Mouse (Mus musculus): ENCODE measurements around the gene Dnajc1. TPM values are rescaled to one million over a fixed set of nuclear protein-coding genes. Genes with fewer than 3 reads are reported as not detected.

Gene Dnajc1
- polyA plus RNA-seq, 1 experiment from 2014 or later: 34.8 TPM

DNA sequence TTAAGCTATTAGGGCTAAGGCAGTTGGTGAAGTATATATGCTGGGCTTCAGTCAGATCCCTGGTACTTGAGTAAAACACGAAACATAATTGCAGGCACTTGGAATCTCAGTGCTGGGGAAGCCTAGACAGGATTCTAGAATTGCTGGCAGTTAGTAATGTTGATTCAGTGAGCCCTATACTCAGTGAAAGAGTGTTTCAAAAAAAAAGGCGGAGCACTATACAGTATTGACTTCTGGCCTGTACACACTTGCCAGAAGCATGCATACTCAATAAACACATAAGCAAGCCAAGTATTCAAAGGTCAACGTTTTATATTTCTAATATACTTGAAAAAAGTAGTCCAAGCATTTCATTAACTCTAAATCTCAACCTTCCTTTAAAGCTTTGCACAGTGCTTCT, 211.0 kb downstream of the Dnajc1 start:
- Histone ChIP-seq H3K9ac (replicated peaks; ENCODE audit: low read length) (no peak overlapping the region), H3K27me3 (ENCODE audit: insufficient read depth, low read length) (no peaks in the 10 kb centered on the region), H3K36me3 (ENCODE audit: insufficient read depth, low read length) (peaks cover 37% of the 10 kb centered on the region), H3K27ac (ENCODE audit: low read length) (no peak overlapping the region), H3K4me1 (ENCODE audit: insufficient read depth, low read length) (no peaks in the 10 kb centered on the region), H3K4me2 (replicated peaks; ENCODE audit: low read depth, low read length) (no peak overlapping the region), H3K9me3 (ENCODE audit: low read length) (no peaks in the 10 kb centered on the region), H3K4me3 (ENCODE audit: low read length) (no peak overlapping the region)
- 90% methylated on average over 3 of the region's 3 CpGs for WGBS
- ATAC-seq (ENCODE audit: low FRiP score, low TSS enrichment): no peak

DNA sequence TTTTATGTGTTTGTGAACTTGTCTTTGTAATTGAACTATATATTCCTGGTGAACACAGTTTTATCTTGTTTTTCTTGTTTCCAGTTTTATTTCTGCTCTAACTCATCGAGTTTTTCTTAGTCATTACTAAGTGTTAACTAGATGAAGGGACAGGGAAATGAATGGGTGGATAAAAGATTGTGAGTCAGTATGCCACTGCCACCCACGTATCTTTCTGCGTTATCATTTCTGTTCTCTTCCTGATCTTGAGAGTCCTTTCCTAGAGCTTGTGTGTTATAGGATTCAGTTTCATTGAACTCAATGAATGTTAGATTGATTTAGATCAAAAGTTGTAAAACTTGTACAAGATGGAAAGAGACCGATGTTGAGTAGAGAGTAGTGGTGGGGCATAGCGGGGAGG, 212.3 kb downstream of the Dnajc1 start:
- Histone ChIP-seq H3K27me3 (ENCODE audit: insufficient read depth, low read length) (no peaks in the 10 kb centered on the region), H3K9ac (replicated peaks; ENCODE audit: low read length) (no peak overlapping the region), H3K36me3 (ENCODE audit: insufficient read depth, low read length) (peaks cover 39% of the 10 kb centered on the region), H3K4me1 (ENCODE audit: insufficient read depth, low read length) (no peaks in the 10 kb centered on the region), H3K27ac (ENCODE audit: low read length) (no peak overlapping the region), H3K4me2 (replicated peaks; ENCODE audit: low read depth, low read length) (no peak overlapping the region), H3K9me3 (ENCODE audit: low read length) (no peaks in the 10 kb centered on the region), H3K4me3 (ENCODE audit: low read length) (no peak overlapping the region)
- no peak for ATAC-seq (ENCODE audit: low FRiP score, low TSS enrichment)
- 92% methylated on average over 5 of the region's 5 CpGs for WGBS

DNA sequence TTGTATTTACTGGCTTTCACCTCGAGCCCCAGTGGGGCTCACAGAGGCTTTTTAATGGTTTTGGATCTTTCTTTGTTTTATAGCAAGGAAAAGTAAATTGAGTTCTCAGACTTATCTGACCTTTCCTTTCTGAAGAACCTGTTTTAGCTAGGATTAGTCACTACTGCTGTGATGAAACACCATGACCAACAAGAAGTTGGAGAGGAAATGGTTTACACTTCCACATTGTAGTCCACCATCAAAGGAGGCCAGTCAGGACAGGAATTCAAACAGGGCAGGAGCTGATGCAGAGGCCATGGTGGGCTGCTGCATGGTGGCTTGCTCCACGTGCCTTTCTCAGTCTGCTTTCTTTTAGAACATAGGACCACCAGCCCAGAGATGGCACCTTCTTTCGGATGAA, 216.4 kb downstream of the Dnajc1 start:
- no peaks in the 10 kb centered on the region for H3K4me1 ChIP-seq (ENCODE audit: insufficient read depth, low read length)
- no peak for ATAC-seq (ENCODE audit: low FRiP score, low TSS enrichment)
- WGBS: 87% methylated on average over 3 of the region's 3 CpGs
- H3K27me3 ChIP-seq (ENCODE audit: insufficient read depth, low read length): no peaks in the 10 kb centered on the region
- no peak overlapping the region for H3K27ac ChIP-seq (ENCODE audit: low read length)
- no peak overlapping the region for H3K4me3 ChIP-seq (ENCODE audit: low read length)
- no peaks in the 10 kb centered on the region for H3K9me3 ChIP-seq (ENCODE audit: low read length)
- H3K9ac ChIP-seq (replicated peaks; ENCODE audit: low read length): no peak overlapping the region
- no peak overlapping the region for H3K4me2 ChIP-seq (replicated peaks; ENCODE audit: low read depth, low read length)
- peaks cover 34% of the 10 kb centered on the region for H3K36me3 ChIP-seq (ENCODE audit: insufficient read depth, low read length)

DNA sequence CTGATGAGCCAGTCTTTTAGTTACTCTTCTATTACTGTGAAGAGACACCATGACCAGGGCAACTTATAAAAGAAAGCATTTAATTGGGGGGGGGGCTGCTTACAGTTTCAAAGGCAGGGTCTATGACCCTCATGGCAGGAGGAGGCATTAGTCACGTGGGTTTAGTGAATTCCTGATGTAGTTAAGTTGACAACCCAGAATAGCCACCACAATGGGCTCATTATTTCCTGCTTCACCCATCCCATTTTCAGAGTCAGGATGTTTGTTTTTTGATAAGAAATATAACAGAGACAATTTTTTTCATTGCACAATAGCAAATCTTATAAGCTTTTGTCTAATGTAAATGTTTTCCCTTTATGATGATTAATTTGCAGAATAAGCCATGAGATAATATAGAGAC, 217.4 kb downstream of the Dnajc1 start:
- WGBS: 50% methylated on average over 1 of the region's 1 CpGs
- Histone ChIP-seq H3K4me2 (replicated peaks; ENCODE audit: low read depth, low read length) (no peak overlapping the region), H3K4me1 (ENCODE audit: insufficient read depth, low read length) (no peaks in the 10 kb centered on the region), H3K27me3 (ENCODE audit: insufficient read depth, low read length) (no peaks in the 10 kb centered on the region), H3K27ac (ENCODE audit: low read length) (no peak overlapping the region), H3K4me3 (ENCODE audit: low read length) (no peak overlapping the region), H3K9ac (replicated peaks; ENCODE audit: low read length) (no peak overlapping the region), H3K9me3 (ENCODE audit: low read length) (no peaks in the 10 kb centered on the region), H3K36me3 (ENCODE audit: insufficient read depth, low read length) (peaks cover 29% of the 10 kb centered on the region)
- no peak for ATAC-seq (ENCODE audit: low FRiP score, low TSS enrichment)

DNA sequence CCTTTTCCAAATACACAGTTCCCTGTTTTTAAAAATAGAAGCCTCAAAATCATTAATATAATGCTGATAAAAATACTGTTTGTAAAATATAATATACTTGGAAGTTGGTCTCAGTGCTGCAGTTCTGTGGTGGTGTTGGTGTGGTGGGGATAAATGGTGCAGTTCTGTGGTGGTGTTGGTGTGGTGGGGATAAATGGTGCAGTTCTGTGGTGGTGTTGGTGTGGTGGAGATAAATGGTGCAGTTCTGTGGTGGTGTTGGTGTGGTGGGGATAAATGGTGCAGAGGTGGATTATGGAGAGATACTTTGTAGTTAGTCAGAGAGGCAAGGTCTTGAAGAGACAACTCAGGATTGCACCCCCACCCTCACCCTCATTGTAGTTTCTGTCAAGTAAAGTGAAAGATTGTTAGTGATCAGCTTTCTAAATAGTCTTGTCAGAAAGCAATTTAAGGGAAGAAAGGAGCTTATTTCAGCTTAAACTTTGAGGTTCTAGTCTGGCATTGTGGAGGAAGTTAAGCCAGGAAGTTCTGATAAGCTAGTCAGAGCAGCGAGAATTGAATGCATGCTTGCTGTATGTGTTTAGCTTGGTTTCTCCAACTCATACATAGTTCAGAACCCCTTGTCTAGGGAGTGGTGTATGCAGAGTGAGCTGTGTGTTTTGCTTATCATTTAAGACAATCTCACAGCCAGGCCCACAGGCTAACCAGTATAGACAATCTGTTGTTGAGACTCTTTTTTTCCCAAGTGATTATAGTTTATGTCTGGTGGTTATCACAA, 223.3 kb downstream of the Dnajc1 start:
- Histone ChIP-seq H3K36me3 (ENCODE audit: insufficient read depth, low read length) (peaks cover 12% of the 10 kb centered on the region; the same call in 1 of the 2 replicates), H3K4me2 (replicated peaks; ENCODE audit: low read depth, low read length) (no peak overlapping the region)

DNA sequence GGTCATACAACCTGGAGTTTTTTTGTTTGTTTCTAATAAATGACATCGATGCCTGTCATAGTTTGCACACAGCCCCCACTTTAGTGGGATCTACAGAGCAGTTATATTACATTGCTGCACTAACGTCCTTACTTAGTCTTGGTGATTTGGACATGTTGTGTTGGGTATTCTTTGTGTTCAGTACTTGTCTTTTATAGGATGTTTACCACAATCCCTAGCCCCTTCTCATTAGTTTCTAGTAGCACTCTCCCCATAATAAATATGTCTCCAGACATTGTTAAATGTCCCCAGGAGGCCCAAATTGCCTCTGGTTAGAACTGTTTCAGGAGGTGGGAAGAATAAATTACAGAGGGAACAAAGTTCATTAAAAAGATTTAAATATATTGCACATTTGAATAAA, 227.1 kb downstream of the Dnajc1 start:
- no peak for ATAC-seq (ENCODE audit: low FRiP score, low TSS enrichment)
- H3K27me3 ChIP-seq (ENCODE audit: insufficient read depth, low read length): no peaks in the 10 kb centered on the region
- H3K36me3 ChIP-seq (ENCODE audit: insufficient read depth, low read length): peaks cover 16% of the 10 kb centered on the region
- no peak overlapping the region for H3K27ac ChIP-seq (ENCODE audit: low read length)
- H3K4me1 ChIP-seq (ENCODE audit: insufficient read depth, low read length): no peaks in the 10 kb centered on the region
- no peaks in the 10 kb centered on the region for H3K9me3 ChIP-seq (ENCODE audit: low read length)
- 74% methylated on average over 2 of the region's 2 CpGs for WGBS
- H3K9ac ChIP-seq (replicated peaks; ENCODE audit: low read length): no peak overlapping the region
- H3K4me3 ChIP-seq (ENCODE audit: low read length): no peak overlapping the region
- no peak overlapping the region for H3K4me2 ChIP-seq (replicated peaks; ENCODE audit: low read depth, low read length)

More for the DNA sequence above, 223.3 kb downstream of the Dnajc1 start:
- no peaks in the 10 kb centered on the region for H3K9me3 ChIP-seq (ENCODE audit: low read length)
- no peak overlapping the region for H3K27ac ChIP-seq (ENCODE audit: low read length)
- ATAC-seq (ENCODE audit: low FRiP score, low TSS enrichment): no peak
- H3K4me1 ChIP-seq (ENCODE audit: insufficient read depth, low read length): no peaks in the 10 kb centered on the region
- H3K4me3 ChIP-seq (ENCODE audit: low read length): no peak overlapping the region
- H3K27me3 ChIP-seq (ENCODE audit: insufficient read depth, low read length): no peaks in the 10 kb centered on the region
- 78% methylated on average over 1 of the region's 1 CpGs for WGBS
- no peak overlapping the region for H3K9ac ChIP-seq (replicated peaks; ENCODE audit: low read length)

DNA sequence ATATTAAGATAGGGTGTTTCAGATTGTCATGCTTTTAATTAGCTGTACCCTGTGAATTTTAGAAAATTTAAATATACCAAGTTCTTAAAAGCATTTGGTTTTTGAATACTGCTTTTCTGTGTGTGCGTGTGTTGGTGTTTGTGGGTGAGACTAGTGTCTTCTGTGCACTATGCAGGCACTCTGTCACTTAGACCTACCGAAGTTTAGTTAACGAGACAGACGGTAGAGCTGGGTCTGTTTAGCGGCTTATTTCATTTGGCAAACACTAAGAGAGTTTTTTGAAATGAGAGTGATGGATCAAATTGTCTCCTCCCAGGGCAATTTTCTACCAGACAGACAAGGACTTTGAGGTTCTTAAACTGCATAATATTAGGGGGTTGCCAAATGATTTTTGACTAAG, 231.6 kb downstream of the Dnajc1 start:
- Histone ChIP-seq H3K9me3 (ENCODE audit: low read length) (no peaks in the 10 kb centered on the region), H3K4me1 (ENCODE audit: insufficient read depth, low read length) (no peaks in the 10 kb centered on the region), H3K27me3 (ENCODE audit: insufficient read depth, low read length) (no peaks in the 10 kb centered on the region), H3K4me3 (ENCODE audit: low read length) (no peak overlapping the region), H3K36me3 (ENCODE audit: insufficient read depth, low read length) (peaks cover 22% of the 10 kb centered on the region), H3K4me2 (replicated peaks; ENCODE audit: low read depth, low read length) (no peak overlapping the region), H3K9ac (replicated peaks; ENCODE audit: low read length) (no peak overlapping the region), H3K27ac (ENCODE audit: low read length) (no peak overlapping the region)
- no peak for ATAC-seq (ENCODE audit: low FRiP score, low TSS enrichment)
- WGBS: 89% methylated on average over 5 of the region's 5 CpGs

DNA sequence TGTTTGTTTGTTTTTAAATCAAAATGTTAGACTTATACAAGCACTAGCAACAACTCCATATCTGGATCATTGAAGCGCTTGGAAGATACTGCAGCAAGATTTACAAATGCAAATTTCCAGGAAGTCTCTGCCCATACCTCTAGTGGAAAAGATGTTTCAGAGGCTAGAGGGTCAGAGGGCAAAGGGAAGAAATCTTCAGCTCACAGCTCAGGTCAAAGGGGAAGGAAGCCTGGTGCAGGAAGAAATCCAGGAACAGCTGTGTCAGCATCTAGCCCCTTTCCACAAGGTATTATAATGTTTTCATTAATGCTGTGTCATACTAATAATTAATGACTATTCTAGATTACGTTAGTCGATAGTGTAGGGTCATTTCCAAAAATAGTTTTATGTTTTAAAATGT, 233.2 kb downstream of the Dnajc1 start:
- Histone ChIP-seq H3K4me3 (ENCODE audit: low read length) (no peak overlapping the region), H3K36me3 (ENCODE audit: insufficient read depth, low read length) (peaks cover 32% of the 10 kb centered on the region), H3K9ac (replicated peaks; ENCODE audit: low read length) (no peak overlapping the region), H3K27me3 (ENCODE audit: insufficient read depth, low read length) (no peaks in the 10 kb centered on the region), H3K4me1 (ENCODE audit: insufficient read depth, low read length) (no peaks in the 10 kb centered on the region), H3K4me2 (replicated peaks; ENCODE audit: low read depth, low read length) (no peak overlapping the region), H3K27ac (ENCODE audit: low read length) (no peak overlapping the region), H3K9me3 (ENCODE audit: low read length) (no peaks in the 10 kb centered on the region)
- no peak for ATAC-seq (ENCODE audit: low FRiP score, low TSS enrichment)
- WGBS: 65% methylated on average over 3 of the region's 3 CpGs

DNA sequence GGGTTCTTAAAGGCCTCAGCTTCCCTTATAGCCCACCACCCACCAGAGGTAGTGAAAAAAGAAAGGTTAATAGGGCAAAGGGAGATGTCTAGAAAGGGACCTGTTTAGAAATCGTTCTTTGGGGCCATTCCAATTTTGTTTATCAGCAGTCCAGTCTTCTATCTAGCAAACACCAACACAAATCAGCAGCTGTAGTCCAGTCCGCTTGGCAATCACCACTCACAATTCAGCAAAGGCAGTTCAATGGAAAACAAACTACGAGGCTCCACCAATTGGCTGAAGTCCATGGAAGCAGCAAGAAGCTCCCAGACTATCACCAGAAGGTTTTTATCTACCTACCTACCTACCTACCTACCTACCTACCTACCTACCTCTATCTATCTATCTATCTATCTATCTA, 236.5 kb downstream of the Dnajc1 start:
- Histone ChIP-seq H3K27ac (ENCODE audit: low read length) (no peak overlapping the region), H3K4me3 (ENCODE audit: low read length) (no peak overlapping the region), H3K4me1 (ENCODE audit: insufficient read depth, low read length) (no peaks in the 10 kb centered on the region), H3K27me3 (ENCODE audit: insufficient read depth, low read length) (no peaks in the 10 kb centered on the region), H3K9me3 (ENCODE audit: low read length) (no peaks in the 10 kb centered on the region), H3K36me3 (ENCODE audit: insufficient read depth, low read length) (peaks cover 36% of the 10 kb centered on the region), H3K4me2 (replicated peaks; ENCODE audit: low read depth, low read length) (no peak overlapping the region), H3K9ac (replicated peaks; ENCODE audit: low read length) (no peak overlapping the region)
- 94% methylated on average over 3 of the region's 3 CpGs for WGBS
- ATAC-seq (ENCODE audit: low FRiP score, low TSS enrichment): no peak
